Mouse (Mus musculus) neural tube, embryonic 15.5 days (tissue): Measurements from ENCODE around the gene Ngdn. TPM values are rescaled to one million over a fixed set of nuclear protein-coding genes. Genes with fewer than 3 reads are reported as not detected.
A peak's percentile ranks its signal among the peaks of the same experiment; 100 is the strongest.
"Not testable (repeated sequence)": the region's sequence is repeated elsewhere in the genome, so short reads cannot be mapped to it uniquely, and the experiment has no call there.

Experiments used
- ATAC-seq: fragments of 200-750 bp; cut with Nextera tagmentation; 2 replicates; pipeline ENCODE4 v1.8.0; 2017; ENCODE audit warnings: mild to moderate bottlenecking, moderate TSS enrichment, moderate library complexity; ENCODE audit not compliant: low FRiP score
- H3K27ac ChIP-seq: fragments of 300-500 bp; sonication (generic); replicated peaks from 2 replicates; pipeline ENCODE4 v1.5.1; 2015; ENCODE audit warnings: mild to moderate bottlenecking, inconsistent platforms
- H3K27me3 ChIP-seq: fragments of 300-500 bp; sonication (generic); replicated peaks from 2 replicates; pipeline ENCODE4 v1.6.1; 2015; ENCODE audit warnings: inconsistent platforms
- H3K36me3 ChIP-seq: fragments of 300-500 bp; sonication (generic); 2 replicates; pipeline ENCODE4 v1.6.1; 2015; ENCODE audit warnings: inconsistent platforms
- H3K4me1 ChIP-seq: fragments of 300-500 bp; sonication (generic); 2 replicates; pipeline ENCODE4 v1.6.1; 2015; ENCODE audit warnings: inconsistent platforms
- H3K4me2 ChIP-seq: fragments of 300-500 bp; sonication (generic); 2 replicates; pipeline ENCODE4 v1.6.1; 2015; ENCODE audit warnings: inconsistent platforms, mild to moderate bottlenecking, moderate library complexity
- H3K4me3 ChIP-seq: fragments of 300-500 bp; sonication (generic); replicated peaks from 2 replicates; pipeline ENCODE4 v1.5.1; 2015; ENCODE audit warnings: mild to moderate bottlenecking, inconsistent platforms
- H3K9ac ChIP-seq: fragments of 300-500 bp; sonication (generic); replicated peaks from 2 replicates; pipeline ENCODE4 v1.6.1; 2015; ENCODE audit warnings: mild to moderate bottlenecking, inconsistent platforms
- H3K9me3 ChIP-seq: fragments of 300-500 bp; sonication (generic); replicated peaks from 2 replicates; pipeline ENCODE4 v1.6.1; 2016; ENCODE audit warnings: inconsistent platforms
- WGBS: fragments of 180-500 bp; shearing (Covaris S2); methylation state at CpG from one replicate; pipeline ENCODE4 v1.1.7; 2015; ENCODE audit warnings: mixed read lengths; 5-methylcytosine and 5-hydroxymethylcytosine counted together
- polyA plus RNA-seq: library from polyadenylated mRNA; unstranded; fragments of >200 nt; fragmentation: Nextera tagmentation; extraction: Ambion mirVana; gene quantifications from 2 replicates; pipeline ENCODE4 v1.2.1, GENCODE M21; 2015

The Ngdn gene
- 47.6 and 60.4 TPM in 2 replicates for polyA plus RNA-seq

DNA sequence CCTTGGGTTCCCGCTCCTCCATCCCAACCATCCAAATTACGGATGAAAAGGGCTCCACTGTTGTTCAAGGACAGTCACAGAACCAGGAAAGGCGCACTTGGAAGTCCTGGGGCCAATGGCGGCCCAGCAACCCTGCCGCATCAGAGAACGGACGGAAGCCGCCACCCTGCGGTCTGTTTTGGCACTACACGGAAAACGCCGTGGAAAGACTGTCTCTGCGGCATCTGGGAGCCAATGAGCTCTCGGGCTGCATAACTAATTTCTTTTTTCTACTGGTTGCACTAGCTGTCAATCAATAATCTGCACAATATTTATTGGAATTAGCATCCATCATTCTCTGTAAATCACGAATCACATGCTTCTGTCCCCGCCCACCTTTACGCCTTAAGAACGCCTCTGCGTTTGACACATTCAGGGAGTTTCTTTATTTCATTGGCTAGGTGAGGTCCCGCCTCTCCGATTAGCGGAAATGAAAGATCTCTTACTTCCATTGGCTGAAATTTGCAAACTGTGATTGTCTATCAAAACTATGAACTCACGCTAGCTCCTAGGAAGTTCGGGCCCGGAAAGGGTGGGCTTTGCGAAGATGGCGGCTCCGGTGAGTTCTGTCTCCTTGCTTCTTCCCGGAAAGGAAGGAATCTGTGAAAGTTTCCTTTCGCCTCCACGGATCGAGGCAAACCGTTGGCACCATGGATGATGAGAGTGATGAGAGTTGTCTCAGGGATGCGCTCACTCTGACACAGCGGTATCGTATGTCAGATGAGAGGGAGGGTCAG lies at the start of gene Ngdn:
Ngdn (plus strand) TSS at position 464 of the 776 bp plus-strand sequence.
- H3K36me3 ChIP-seq = 0 out of 2 replicates have a peak, but pooled peaks cover 13% of the 10 kb centered on the region
- H3K9me3 ChIP-seq = no peaks in the 10 kb centered on the region
- H3K9ac ChIP-seq = peak within 1 kb of the TSS; percentile 71
- peak within 1 kb of the TSS; percentile 95 for H3K27ac ChIP-seq
- H3K4me3 ChIP-seq = peak within 1 kb of the TSS; percentile 86
- H3K4me2 ChIP-seq = peak within 1 kb of the TSS; percentile 85
- no peaks in the 10 kb centered on the region for H3K27me3 ChIP-seq
- ATAC-seq = peak; percentile 97
- peaks cover 16% of the 10 kb centered on the region; the same call in 1 of the 2 replicates for H3K4me1 ChIP-seq
- under 1% methylated on average over 36 of the region's 36 CpGs for WGBS

- no peak for ATAC-seq
- H3K4me3 ChIP-seq = no peak overlapping the region
- H3K9ac ChIP-seq = no peak overlapping the region
- no peak overlapping the region for H3K4me2 ChIP-seq
- no peaks in the 10 kb centered on the region for H3K36me3 ChIP-seq
- no peak overlapping the region for H3K27ac ChIP-seq
- H3K9me3 ChIP-seq = no peaks in the 10 kb centered on the region
- WGBS = 82% methylated on average over 6 of the region's 6 CpGs
- no peaks in the 10 kb centered on the region for H3K4me1 ChIP-seq
- no peaks in the 10 kb centered on the region for H3K27me3 ChIP-seq
Measured at GRCm38 (mm10) chr14:54965631-54966030, 49.6 kb upstream of the Ngdn start.

DNA sequence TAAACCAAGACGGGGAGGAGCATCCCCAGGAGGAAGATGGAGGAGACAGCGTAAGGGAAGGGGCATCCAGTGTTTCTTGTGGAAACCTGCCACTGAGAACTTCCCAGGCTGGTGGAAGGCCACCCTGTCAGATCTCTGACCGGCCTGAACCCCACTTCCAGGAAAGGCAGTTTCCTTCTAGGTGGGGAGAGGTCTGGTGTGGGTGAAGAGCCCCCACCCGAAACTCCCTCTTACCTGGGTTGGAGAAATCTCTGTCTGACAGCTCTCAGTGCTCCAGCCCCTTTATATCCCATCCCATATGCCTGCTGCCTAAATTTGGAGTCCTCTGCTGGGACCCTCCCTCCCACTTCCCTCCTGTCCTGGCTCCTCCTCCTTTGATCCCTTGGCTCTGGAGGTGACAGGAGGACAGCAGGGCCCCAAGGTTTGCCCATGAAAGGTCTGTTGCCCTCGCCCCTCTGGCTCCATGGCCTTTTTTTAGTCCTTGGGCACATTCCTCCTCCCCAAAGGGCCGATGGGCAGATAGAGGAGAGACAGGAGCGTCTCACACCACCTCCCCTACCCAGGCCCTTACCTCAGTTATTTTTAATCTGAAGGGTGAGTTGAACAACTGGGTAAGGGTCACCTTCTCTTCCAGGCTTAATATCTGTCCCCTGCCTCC lies 48.8 kb upstream of the Ngdn start, which contains the start of gene Myh6:
Myh6 (minus strand) TSS at position 608 of the 658 bp plus-strand sequence.
- Histone ChIP-seq H3K27ac (no peak within 1 kb of the TSS), H3K27me3 (no peaks in the 10 kb centered on the region), H3K9me3 (no peaks in the 10 kb centered on the region), H3K4me2 (no peak within 1 kb of the TSS), H3K4me1 (no peaks in the 10 kb centered on the region), H3K9ac (no peak within 1 kb of the TSS), H3K36me3 (no peaks in the 10 kb centered on the region), H3K4me3 (no peak within 1 kb of the TSS)
- WGBS = 81% methylated on average over 7 of the region's 7 CpGs
- no peak for ATAC-seq

- Histone ChIP-seq H3K4me3 (no peak overlapping the region), H3K27ac (no peak overlapping the region), H3K4me1 (no peaks in the 10 kb centered on the region), H3K9me3 (no peaks in the 10 kb centered on the region), H3K9ac (no peak overlapping the region), H3K4me2 (no peak overlapping the region), H3K27me3 (no peaks in the 10 kb centered on the region), H3K36me3 (no peaks in the 10 kb centered on the region)
- 82% methylated on average over 3 of the region's 3 CpGs for WGBS
- ATAC-seq = no peak
Measured at GRCm38 (mm10) chr14:54967874-54968273, 47.4 kb upstream of the Ngdn start.

GRCm38 (mm10) chr14:54968344-54968743 lies 46.9 kb upstream of the Ngdn start:
- Histone ChIP-seq H3K4me2 (no peak overlapping the region), H3K4me3 (no peak overlapping the region), H3K27ac (no peak overlapping the region), H3K9me3 (no peaks in the 10 kb centered on the region), H3K4me1 (no peaks in the 10 kb centered on the region), H3K27me3 (no peaks in the 10 kb centered on the region), H3K36me3 (no peaks in the 10 kb centered on the region), H3K9ac (no peak overlapping the region)
- ATAC-seq = no peak

DNA sequence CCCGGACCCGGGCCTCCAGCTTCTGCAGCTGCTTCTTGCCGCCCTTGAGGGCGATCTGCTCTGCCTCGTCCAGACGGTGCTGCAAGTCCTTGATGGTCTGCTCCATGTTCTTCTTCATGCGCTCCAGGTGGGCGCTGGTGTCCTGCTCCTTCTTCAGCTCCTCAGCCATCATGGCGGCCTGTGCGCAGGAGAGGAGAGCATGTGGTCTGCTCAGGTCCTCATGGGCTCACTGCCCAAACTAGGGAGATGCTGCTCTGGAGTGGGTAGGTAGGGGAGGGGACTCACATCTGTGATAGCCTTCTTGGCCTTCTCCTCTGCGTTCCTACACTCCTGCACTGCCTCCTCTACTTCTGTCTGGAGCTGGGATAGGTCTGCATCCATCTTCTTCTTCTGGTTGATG lies 42.5 kb upstream of the Ngdn start:
- H3K4me2 ChIP-seq, H3K36me3 ChIP-seq, H3K9me3 ChIP-seq, H3K27me3 ChIP-seq, H3K9ac ChIP-seq, ATAC-seq, H3K27ac ChIP-seq, H3K4me3 ChIP-seq: not testable (repeated sequence)
- WGBS = 90% methylated on average over 7 of the region's 11 CpGs
- peaks cover 11% of the 10 kb centered on the region for H3K4me1 ChIP-seq

DNA sequence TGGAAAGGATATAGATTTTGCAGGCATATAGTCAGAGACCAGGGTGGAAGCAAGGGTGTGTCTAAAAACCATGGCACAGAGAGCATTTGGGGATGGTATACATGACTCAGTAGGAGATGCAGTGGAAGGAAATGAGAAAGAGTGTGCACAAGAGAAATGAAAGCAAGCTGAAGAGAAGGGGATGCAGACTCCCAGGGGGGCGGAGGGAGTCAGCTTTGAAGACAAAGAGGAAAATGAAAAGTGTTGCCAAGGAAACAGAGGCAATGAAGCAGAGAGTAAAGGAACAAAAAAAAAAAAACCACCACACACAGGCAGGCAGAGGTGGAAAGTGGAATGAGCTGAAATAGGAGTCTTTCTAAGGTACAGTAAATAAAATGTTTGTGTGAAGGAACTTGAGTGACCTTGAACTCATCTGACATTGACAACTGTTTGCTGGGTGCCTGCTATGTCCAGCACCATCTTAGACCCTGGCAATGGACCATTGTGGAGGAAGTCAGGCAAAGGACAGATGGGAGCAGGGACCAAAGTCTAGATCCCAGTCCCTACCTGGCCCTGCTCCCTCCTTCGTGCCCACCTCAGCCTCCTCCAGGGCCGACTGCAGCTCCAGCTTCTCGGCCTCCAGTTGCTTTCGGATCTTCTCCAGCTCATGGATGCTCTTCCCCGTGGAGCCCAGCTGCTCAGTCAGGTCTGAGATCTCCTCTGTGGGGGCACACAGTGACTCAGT lies 41.0 kb upstream of the Ngdn start:
- H3K36me3 ChIP-seq = no peaks in the 10 kb centered on the region
- ATAC-seq = peak; percentile 77
- peaks cover 11% of the 10 kb centered on the region for H3K4me1 ChIP-seq
- H3K27me3 ChIP-seq = no peaks in the 10 kb centered on the region
- no peak overlapping the region for H3K9ac ChIP-seq
- H3K9me3 ChIP-seq = no peaks in the 10 kb centered on the region
- H3K27ac ChIP-seq = peak overlapping the region; percentile 79
- 63% methylated on average over 6 of the region's 6 CpGs for WGBS
- H3K4me3 ChIP-seq = no peak overlapping the region
- no peak overlapping the region for H3K4me2 ChIP-seq

DNA sequence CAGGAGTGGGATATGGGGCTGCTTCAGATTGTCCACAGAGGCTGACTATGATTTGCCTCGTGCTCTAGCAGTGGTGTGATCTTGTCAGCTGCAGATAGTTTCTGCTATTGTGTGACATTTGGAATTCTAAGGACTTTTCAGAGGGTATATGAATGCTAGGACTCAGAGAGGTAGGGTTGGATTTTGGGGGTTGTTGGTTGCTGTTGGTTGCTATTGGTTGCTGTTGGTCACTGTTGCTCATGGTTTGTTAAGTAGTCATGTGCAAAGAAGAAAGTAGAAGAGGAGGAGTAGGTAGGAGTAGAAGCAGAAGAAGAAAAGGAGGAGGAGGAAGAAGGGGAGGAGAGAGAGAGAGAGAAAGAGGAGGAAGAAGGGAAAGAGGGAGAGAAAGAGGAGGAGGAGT lies 38.6 kb upstream of the Ngdn start, which contains the start of gene Gm17428:
Gm17428 (plus strand) TSS at position 301 of the 400 bp plus-strand sequence.
- 78% methylated on average over 1 of the region's 1 CpGs for WGBS

DNA sequence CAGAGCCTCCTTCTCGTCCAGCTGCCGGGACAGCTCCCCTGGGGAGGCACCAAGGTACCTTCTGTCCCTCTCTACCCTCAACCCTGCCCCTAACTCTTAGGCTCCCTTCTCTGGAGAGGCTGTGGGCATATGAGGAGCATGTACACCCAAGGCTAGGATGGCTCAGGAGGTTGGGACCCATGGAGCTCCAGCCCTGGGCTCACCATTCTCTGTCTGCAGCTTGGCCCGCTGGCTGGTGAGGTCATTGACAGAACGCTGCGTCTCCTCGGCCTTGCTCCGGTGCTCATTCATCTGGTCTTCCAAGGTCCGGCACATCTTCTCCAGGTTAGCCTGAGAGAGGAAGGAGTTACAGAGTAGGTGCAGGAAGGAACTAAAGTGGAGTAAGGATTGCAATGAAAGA lies 36.6 kb upstream of the Ngdn start:
- Histone ChIP-seq H3K4me1 (peaks cover 11% of the 10 kb centered on the region), H3K4me3 (no peak overlapping the region), H3K4me2 (no peak overlapping the region), H3K27ac (no peak overlapping the region), H3K36me3 (no peaks in the 10 kb centered on the region), H3K27me3 (no peaks in the 10 kb centered on the region), H3K9ac (no peak overlapping the region), H3K9me3 (no peaks in the 10 kb centered on the region)
- no peak for ATAC-seq
- WGBS = 96% methylated on average over 8 of the region's 8 CpGs

More for the DNA sequence above, 38.6 kb upstream of the Ngdn start, which contains the start of gene Gm17428:
- H3K27ac ChIP-seq = no peak within 1 kb of the TSS
- ATAC-seq = no peak
- H3K4me2 ChIP-seq = no peak within 1 kb of the TSS
- peaks cover 11% of the 10 kb centered on the region for H3K4me1 ChIP-seq
- H3K9ac ChIP-seq = no peak within 1 kb of the TSS
- H3K9me3 ChIP-seq = no peaks in the 10 kb centered on the region
- H3K4me3 ChIP-seq = no peak within 1 kb of the TSS
- H3K36me3 ChIP-seq = no peaks in the 10 kb centered on the region
- no peaks in the 10 kb centered on the region for H3K27me3 ChIP-seq

DNA sequence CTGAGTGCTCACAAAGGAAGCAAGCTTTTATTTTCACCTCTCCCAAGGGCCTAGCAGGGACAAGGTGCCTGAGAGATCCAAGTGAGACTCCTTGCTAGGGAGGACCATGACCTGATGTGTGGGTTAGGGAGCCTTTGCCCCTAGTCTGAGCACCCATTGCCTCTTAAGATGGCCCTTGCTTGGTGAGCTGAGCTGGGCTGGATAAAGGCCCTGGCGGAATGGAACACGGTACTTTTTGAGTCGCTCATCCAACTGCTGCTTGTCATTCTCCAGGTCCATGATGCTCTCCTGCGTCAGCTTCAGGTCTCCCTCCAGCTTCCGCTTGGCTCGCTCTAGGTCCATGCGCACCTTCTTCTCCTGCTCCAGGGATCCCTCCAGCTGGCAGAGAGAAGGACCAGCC lies 33.3 kb upstream of the Ngdn start:
- WGBS = 93% methylated on average over 7 of the region's 7 CpGs
- H3K36me3 ChIP-seq = no peaks in the 10 kb centered on the region
- no peak for ATAC-seq
- H3K27ac ChIP-seq = no peak overlapping the region
- H3K4me2 ChIP-seq = no peak overlapping the region
- H3K27me3 ChIP-seq = no peaks in the 10 kb centered on the region
- no peak overlapping the region for H3K4me3 ChIP-seq
- no peaks in the 10 kb centered on the region for H3K4me1 ChIP-seq
- no peak overlapping the region for H3K9ac ChIP-seq
- no peaks in the 10 kb centered on the region for H3K9me3 ChIP-seq

GRCm38 (mm10) chr14:54988350-54988874 lies 26.8 kb upstream of the Ngdn start:
- not testable (repeated sequence) for ATAC-seq, H3K4me3 ChIP-seq, H3K27ac ChIP-seq, H3K4me2 ChIP-seq, H3K9ac ChIP-seq, H3K9me3 ChIP-seq, H3K4me1 ChIP-seq, H3K27me3 ChIP-seq, H3K36me3 ChIP-seq
- WGBS = 94% methylated on average over 9 of the region's 9 CpGs
